Mouse (Mus musculus): ENCODE measurements around the gene Arrdc4. TPM values are rescaled to one million over a fixed set of nuclear protein-coding genes. Genes with fewer than 3 reads are reported as not detected.

Gene Arrdc4
- polyA plus RNA-seq (2017; shearing (Covaris generic)) = 10 to 100 TPM; 18.1 to 33.9 TPM

DNA sequence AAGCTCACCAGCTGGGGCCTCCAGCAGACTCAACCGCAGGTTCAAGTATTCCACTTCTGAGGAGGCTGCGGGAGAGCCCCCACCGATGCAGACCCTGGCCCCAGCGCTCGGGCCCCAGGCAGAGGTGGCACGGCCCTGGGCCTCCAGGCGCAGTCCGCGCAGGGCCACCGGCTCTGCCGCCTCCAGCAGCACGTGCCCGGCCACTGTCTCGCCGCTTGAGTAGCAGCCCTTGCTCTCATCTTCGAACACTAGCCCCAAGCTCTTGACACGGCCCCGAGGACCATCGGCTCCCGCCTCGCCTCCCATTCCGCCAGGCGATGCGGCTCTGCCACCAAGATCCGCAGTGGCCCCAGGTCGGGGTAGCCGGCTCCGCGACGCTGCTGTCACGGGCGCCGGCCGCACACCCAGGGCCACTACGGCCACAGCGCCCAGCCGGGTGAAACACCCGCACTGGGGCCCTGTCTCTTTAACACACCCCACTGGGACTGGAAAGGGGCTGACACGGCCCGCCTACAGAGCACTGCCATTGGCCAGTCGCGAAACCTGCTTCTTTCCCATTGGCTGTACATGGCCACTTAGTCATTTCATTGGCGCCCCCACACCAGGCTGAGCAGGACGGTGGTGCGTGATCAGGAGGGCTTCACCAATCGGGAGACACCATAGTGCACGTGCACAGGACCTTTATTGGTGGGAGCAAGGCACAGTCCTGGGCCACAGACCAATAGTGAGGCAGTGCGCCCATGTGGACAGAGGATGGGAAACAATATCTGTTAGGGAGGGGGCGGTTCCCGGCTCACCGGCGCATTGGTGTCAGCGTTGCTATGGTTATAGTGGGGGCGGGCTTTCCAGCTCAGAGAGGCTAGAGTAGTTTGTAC is at the start of gene Arrdc4:
Gene Arrdc4, minus strand, starts transcription at position 481 of the 875 bp plus-strand sequence.

Measured in activated CD4-positive, CD25-positive, alpha-beta regulatory T cell (primary cell).